Mouse (Mus musculus) heart, embryonic 12.5 days (tissue): ENCODE measurements at regions not wholly inside any gene's neighbourhood (a gene's known extent, or its start where the extent isn't known, plus 50 kb on each side); places are given as distances from the start of the nearest gene placed in this dataset.

ENCODE experiments used
- ATAC-seq: fragments of 200-750 bp; cut with Nextera tagmentation; 2 replicates; pipeline ENCODE4 v1.8.0; 2017; ENCODE audit warnings: moderate TSS enrichment, moderate library complexity; ENCODE audit not compliant: insufficient number of reproducible peaks, low FRiP score
- H3K27ac ChIP-seq: fragments of 300-500 bp; sonication (generic); 2 replicates; pipeline ENCODE4 v1.5.1; 2016; ENCODE audit warnings: mild to moderate bottlenecking, moderate library complexity; ENCODE audit not compliant: poor library complexity, severe bottlenecking
- H3K27me3 ChIP-seq: fragments of 300-500 bp; sonication (generic); replicated peaks from 2 replicates; pipeline ENCODE4 v1.6.1; 2016; ENCODE audit warnings: mild to moderate bottlenecking, moderate library complexity
- H3K36me3 ChIP-seq: fragments of 300-500 bp; sonication (generic); 2 replicates; pipeline ENCODE4 v1.6.1; 2016; ENCODE audit warnings: mild to moderate bottlenecking, moderate library complexity
- H3K4me1 ChIP-seq: fragments of 300-500 bp; sonication (generic); replicated peaks from 2 replicates; pipeline ENCODE4 v1.6.1; 2016; ENCODE audit warnings: mild to moderate bottlenecking
- H3K4me2 ChIP-seq: fragments of 300-500 bp; sonication (generic); 2 replicates; pipeline ENCODE4 v1.6.1; 2016; ENCODE audit warnings: mild to moderate bottlenecking, moderate library complexity
- H3K4me3 ChIP-seq: fragments of 300-500 bp; sonication (generic); 2 replicates; pipeline ENCODE4 v1.5.1; 2016; ENCODE audit warnings: mild to moderate bottlenecking
- H3K9ac ChIP-seq: fragments of 300-500 bp; sonication (generic); 2 replicates; pipeline ENCODE4 v1.6.1; 2016; ENCODE audit warnings: mild to moderate bottlenecking, moderate library complexity
- H3K9me3 ChIP-seq: fragments of 300-500 bp; sonication (generic); replicated peaks from 2 replicates; pipeline ENCODE4 v1.6.1; 2016; ENCODE audit warnings: mild to moderate bottlenecking, moderate library complexity
- WGBS: fragments of 180-500 bp; shearing (Covaris S2); methylation state at CpG from one replicate; pipeline ENCODE4 v1.1.7; 2016; 5-methylcytosine and 5-hydroxymethylcytosine counted together

GRCm38 (mm10) chr3:99632309-99632708 is 252.9 kb upstream of the Spag17 start:
- H3K4me2 ChIP-seq = no peak overlapping the region
- 80% methylated on average over 4 of the region's 4 CpGs for WGBS
- H3K9ac ChIP-seq = no peak overlapping the region
- H3K4me3 ChIP-seq = no peak overlapping the region
- no peaks in the 10 kb centered on the region for H3K36me3 ChIP-seq
- no peaks in the 10 kb centered on the region for H3K4me1 ChIP-seq
- H3K9me3 ChIP-seq = no peaks in the 10 kb centered on the region
- no peaks in the 10 kb centered on the region for H3K27me3 ChIP-seq
- H3K27ac ChIP-seq = no peak overlapping the region
- no peak for ATAC-seq

GRCm38 (mm10) chr3:99641343-99642106 is 243.7 kb upstream of the Spag17 start:
- no peaks in the 10 kb centered on the region for H3K27me3 ChIP-seq
- no peaks in the 10 kb centered on the region for H3K36me3 ChIP-seq
- H3K9me3 ChIP-seq = no peaks in the 10 kb centered on the region
- H3K27ac ChIP-seq = no peak overlapping the region
- no peak overlapping the region for H3K4me3 ChIP-seq
- H3K9ac ChIP-seq = no peak overlapping the region
- ATAC-seq = no peak
- no peaks in the 10 kb centered on the region for H3K4me1 ChIP-seq
- no peak overlapping the region for H3K4me2 ChIP-seq
- WGBS = 74% methylated on average over 8 of the region's 8 CpGs

GRCm38 (mm10) chr3:99644910-99645309 is 240.3 kb upstream of the Spag17 start:
- no peak overlapping the region for H3K4me3 ChIP-seq
- H3K27me3 ChIP-seq = no peaks in the 10 kb centered on the region
- H3K9me3 ChIP-seq = no peaks in the 10 kb centered on the region
- no peak overlapping the region for H3K27ac ChIP-seq
- no peak overlapping the region for H3K9ac ChIP-seq
- no peak overlapping the region for H3K4me2 ChIP-seq
- WGBS = 68% methylated on average over 1 of the region's 1 CpGs
- H3K36me3 ChIP-seq = no peaks in the 10 kb centered on the region
- H3K4me1 ChIP-seq = no peaks in the 10 kb centered on the region
- no peak for ATAC-seq

GRCm38 (mm10) chr3:99645318-99645717 is 239.9 kb upstream of the Spag17 start:
- H3K9me3 ChIP-seq = no peaks in the 10 kb centered on the region
- no peak overlapping the region for H3K27ac ChIP-seq
- no peak overlapping the region for H3K9ac ChIP-seq
- no peak for ATAC-seq
- no peaks in the 10 kb centered on the region for H3K27me3 ChIP-seq
- H3K4me3 ChIP-seq = no peak overlapping the region
- H3K4me1 ChIP-seq = no peaks in the 10 kb centered on the region
- no peaks in the 10 kb centered on the region for H3K36me3 ChIP-seq
- WGBS = 87% methylated on average over 4 of the region's 4 CpGs
- no peak overlapping the region for H3K4me2 ChIP-seq

GRCm38 (mm10) chr3:99657617-99658016 is 227.6 kb upstream of the Spag17 start:
- no peak overlapping the region for H3K4me2 ChIP-seq
- no peaks in the 10 kb centered on the region for H3K36me3 ChIP-seq
- 79% methylated on average over 5 of the region's 5 CpGs for WGBS
- H3K27ac ChIP-seq = no peak overlapping the region
- H3K9ac ChIP-seq = no peak overlapping the region
- no peaks in the 10 kb centered on the region for H3K27me3 ChIP-seq
- H3K4me3 ChIP-seq = no peak overlapping the region
- no peaks in the 10 kb centered on the region for H3K9me3 ChIP-seq
- ATAC-seq = no peak
- peaks cover 7% of the 10 kb centered on the region for H3K4me1 ChIP-seq

- no peak for ATAC-seq
- H3K27ac ChIP-seq = no peak overlapping the region
These were observed 221.4 kb upstream of the Spag17 start for GRCm38 (mm10) chr3:99663783-99664182.

GRCm38 (mm10) chr3:99665363-99665762 is 219.8 kb upstream of the Spag17 start:
- Histone ChIP-seq H3K4me1 (no peaks in the 10 kb centered on the region), H3K4me2 (no peak overlapping the region), H3K36me3 (no peaks in the 10 kb centered on the region), H3K27me3 (no peaks in the 10 kb centered on the region), H3K9ac (no peak overlapping the region), H3K27ac (no peak overlapping the region), H3K4me3 (no peak overlapping the region), H3K9me3 (no peaks in the 10 kb centered on the region)
- WGBS = 66% methylated on average over 5 of the region's 5 CpGs
- no peak for ATAC-seq

More at GRCm38 (mm10) chr3:99663783-99664182, 221.4 kb upstream of the Spag17 start:
- H3K4me1 ChIP-seq = no peaks in the 10 kb centered on the region
- no peak overlapping the region for H3K4me2 ChIP-seq
- H3K27me3 ChIP-seq = no peaks in the 10 kb centered on the region
- no peaks in the 10 kb centered on the region for H3K9me3 ChIP-seq
- no peak overlapping the region for H3K9ac ChIP-seq
- H3K36me3 ChIP-seq = no peaks in the 10 kb centered on the region
- no peak overlapping the region for H3K4me3 ChIP-seq
- WGBS = 71% methylated on average over 6 of the region's 6 CpGs

- Histone ChIP-seq H3K36me3 (no peaks in the 10 kb centered on the region), H3K9me3 (no peaks in the 10 kb centered on the region), H3K27me3 (no peaks in the 10 kb centered on the region), H3K9ac (no peak overlapping the region), H3K4me2 (no peak overlapping the region), H3K4me3 (no peak overlapping the region), H3K27ac (no peak overlapping the region), H3K4me1 (no peaks in the 10 kb centered on the region)
- no peak for ATAC-seq
- 54% methylated on average over 10 of the region's 10 CpGs for WGBS
These were observed 219.1 kb upstream of the Spag17 start for GRCm38 (mm10) chr3:99665902-99666768.

GRCm38 (mm10) chr3:99674145-99674544 is 211.1 kb upstream of the Spag17 start:
- H3K4me2 ChIP-seq = no peak overlapping the region
- WGBS = 75% methylated on average over 2 of the region's 2 CpGs
- no peak overlapping the region for H3K27ac ChIP-seq
- H3K9me3 ChIP-seq = no peaks in the 10 kb centered on the region
- H3K27me3 ChIP-seq = no peaks in the 10 kb centered on the region
- no peak overlapping the region for H3K4me3 ChIP-seq
- H3K4me1 ChIP-seq = no peaks in the 10 kb centered on the region
- no peak overlapping the region for H3K9ac ChIP-seq
- no peak for ATAC-seq
- H3K36me3 ChIP-seq = no peaks in the 10 kb centered on the region

- no peak for ATAC-seq
- no peaks in the 10 kb centered on the region for H3K27me3 ChIP-seq
- H3K9ac ChIP-seq = no peak overlapping the region
- H3K9me3 ChIP-seq = no peaks in the 10 kb centered on the region
- H3K36me3 ChIP-seq = no peaks in the 10 kb centered on the region
- WGBS = 78% methylated on average over 4 of the region's 4 CpGs
- no peak overlapping the region for H3K4me3 ChIP-seq
- no peak overlapping the region for H3K27ac ChIP-seq
- H3K4me1 ChIP-seq = no peaks in the 10 kb centered on the region
- H3K4me2 ChIP-seq = no peak overlapping the region
These were observed 175.7 kb upstream of the Spag17 start for GRCm38 (mm10) chr3:99709506-99709905.

- no peaks in the 10 kb centered on the region for H3K9me3 ChIP-seq
- 57% methylated on average over 4 of the region's 4 CpGs for WGBS
These were observed 168.8 kb upstream of the Spag17 start for GRCm38 (mm10) chr3:99716381-99716780.

More at GRCm38 (mm10) chr3:99716381-99716780, 168.8 kb upstream of the Spag17 start:
- Histone ChIP-seq H3K27ac (no peak overlapping the region), H3K4me3 (no peak overlapping the region), H3K4me2 (no peak overlapping the region), H3K27me3 (no peaks in the 10 kb centered on the region), H3K36me3 (no peaks in the 10 kb centered on the region), H3K4me1 (no peaks in the 10 kb centered on the region), H3K9ac (no peak overlapping the region)
- no peak for ATAC-seq
